Mouse (Mus musculus) monocyte, adult 5-6 weeks (primary cell): Measurements from ENCODE around the gene Atxn1. TPM values are rescaled to one million over a fixed set of nuclear protein-coding genes. Genes with fewer than 3 reads are reported as not detected.

Source experiments
- ATAC-seq: fragments of 153-309, 156-312 bp; replicated peaks from 2 replicates; pipeline ENCODE4 v1.8.0; 2017; ENCODE audit warnings: mild to moderate bottlenecking; ENCODE audit not compliant: low TSS enrichment, insufficient number of reproducible peaks, severe bottlenecking, poor library complexity, low FRiP score
- total RNA-seq: library from RNA; stranded (forward); fragments of 200-1000, 200-491, 200-594 nt; gene quantifications from 3 replicates; pipeline ENCODE4 v1.2.3, GENCODE M21; 2017

Gene Atxn1
- total RNA-seq, 1 experiment from 2014 or later, result 18.5 TPM

DNA sequence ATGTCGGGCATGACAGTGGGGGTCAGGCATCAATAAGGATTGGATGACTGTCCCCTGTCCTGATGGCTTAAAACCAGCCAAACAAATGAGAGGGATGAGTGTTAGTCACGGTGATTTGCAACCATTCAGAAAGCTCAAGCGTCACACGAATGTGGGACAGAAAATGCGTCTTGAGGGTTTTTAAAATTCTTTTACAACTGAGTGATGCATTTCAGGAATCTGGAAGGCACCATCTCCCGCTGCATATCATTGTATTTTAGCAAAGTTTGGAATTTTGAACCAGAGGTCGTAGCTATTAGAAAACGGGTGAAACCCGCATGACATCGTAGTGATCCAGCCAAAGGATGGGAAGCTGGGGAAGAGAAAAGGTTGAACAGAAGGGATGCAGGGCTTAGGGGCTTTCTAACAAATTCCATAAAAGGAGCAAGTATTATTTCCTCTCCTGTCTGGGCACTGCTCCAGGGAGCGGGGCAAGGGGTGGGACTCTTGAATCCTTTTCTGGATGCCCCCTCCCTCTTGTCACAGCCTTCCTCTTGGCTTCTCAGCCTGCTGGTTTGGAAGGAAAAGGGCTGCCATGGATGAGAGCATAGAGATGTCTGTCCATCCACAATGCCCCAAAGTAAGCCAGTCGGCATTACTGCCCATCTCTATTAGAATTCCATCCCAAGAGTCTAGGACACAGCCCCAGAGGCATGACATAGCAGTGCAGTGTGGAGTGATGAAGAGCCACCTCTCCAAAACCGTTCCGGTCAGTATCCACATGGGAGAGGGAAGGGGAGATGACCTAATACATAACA lies 84.9 kb downstream of the Atxn1 start:
- no peak for ATAC-seq

DNA sequence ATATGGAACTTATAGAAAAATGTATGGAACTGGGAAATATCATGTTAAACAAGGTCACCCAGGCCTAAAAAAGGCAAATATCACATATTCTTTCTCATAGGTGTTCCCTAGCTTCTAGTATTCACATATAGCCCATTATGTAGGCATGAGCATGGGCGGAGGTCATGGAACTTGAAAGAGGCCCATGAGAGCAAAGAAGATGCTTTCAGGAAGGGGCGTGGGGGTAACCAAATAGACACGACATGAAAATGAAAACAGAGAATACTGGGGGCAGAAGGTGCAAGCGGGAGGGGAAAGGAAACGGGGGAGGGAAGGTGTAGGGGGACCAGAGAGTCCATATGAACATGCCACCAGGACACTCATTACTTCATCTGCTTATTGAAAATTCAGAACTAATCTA lies 87.9 kb downstream of the Atxn1 start:
- no peak for ATAC-seq

DNA sequence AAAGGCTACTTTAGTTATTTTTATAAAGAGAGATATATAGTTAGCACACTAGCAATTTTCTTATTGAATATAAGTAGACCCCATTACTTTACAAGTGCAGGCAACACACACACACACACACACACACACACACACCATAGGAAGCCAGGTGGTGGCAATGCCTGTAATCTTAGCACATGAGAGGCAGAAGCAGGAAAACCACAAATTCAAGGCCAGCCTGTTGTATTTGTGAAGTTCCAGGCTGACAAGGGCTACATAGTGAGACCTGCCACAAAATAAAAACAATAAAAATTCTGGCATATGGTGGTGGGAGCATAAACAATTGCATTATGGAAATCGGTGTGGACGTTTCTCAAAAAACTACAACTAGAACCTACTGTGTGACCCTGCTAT lies 88.4 kb downstream of the Atxn1 start:
- no peak for ATAC-seq

DNA sequence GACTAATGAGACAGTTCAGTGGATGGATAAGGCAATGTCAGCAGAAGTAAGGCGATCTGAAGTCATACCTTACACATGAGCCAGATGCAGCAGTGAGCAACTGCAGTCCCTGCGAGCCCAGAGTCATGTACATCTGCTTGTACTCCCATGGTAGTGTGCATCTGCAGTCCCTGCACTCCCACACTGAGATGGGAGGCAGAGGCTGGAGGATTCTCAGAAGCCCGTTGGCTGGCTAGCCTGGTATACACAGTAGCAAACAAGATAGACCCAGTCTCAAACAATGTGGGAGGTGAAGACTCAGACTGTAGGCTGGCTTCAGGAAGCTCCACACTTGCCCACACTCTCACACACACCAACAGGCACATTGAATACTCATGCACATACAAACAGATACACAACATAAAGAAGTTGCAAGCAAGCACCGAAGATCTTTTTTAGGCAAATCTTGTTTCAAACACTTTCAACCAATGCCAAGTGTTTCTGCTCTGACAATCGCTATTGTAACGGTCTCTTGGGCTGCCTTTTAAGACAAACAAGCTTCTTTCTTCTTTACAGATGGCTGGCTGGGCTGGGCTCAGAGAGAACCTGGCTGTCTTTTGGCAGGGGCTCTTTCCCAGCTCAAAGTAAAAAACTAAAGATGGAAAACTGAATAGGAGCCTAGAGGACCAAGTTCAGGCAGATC lies 89.0 kb downstream of the Atxn1 start:
- no peak for ATAC-seq

DNA sequence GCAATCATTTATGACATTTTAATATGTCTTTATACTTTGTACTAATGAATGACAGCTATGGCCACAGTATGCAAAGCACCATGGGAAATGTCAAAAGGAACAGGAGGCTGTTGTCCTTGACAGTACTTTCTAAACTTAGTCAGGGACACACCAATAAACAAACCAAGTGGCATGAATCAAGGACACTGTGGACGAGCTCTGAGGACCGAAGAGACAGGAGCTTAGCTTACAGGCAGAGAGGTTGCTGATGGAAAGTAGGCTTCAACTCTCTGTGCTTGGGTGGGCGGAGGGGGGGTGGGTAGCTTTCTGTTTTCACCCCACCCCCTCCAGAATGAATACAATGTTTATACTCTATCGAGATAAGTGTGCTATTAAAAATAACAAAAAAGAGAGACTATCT lies 90.6 kb downstream of the Atxn1 start:
- no peak for ATAC-seq

DNA sequence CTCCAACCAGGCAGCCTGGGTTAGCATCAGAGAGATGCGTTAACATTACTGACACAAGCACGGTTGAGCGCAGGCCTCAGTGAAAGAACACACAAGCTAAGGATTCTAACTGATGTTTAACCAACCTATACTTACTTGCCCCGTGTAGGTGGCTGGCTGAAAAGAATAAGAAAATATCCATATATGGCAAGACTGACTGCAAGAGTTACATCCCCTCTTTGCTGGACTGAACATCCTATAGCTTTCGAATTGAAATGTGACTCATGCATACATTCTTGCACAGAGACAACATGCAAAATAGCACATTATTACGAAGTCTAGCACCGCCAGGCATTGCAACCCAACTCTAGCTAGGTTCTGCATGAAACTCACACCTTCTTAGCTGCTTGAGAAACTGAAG lies 91.8 kb downstream of the Atxn1 start:
- no peak for ATAC-seq

DNA sequence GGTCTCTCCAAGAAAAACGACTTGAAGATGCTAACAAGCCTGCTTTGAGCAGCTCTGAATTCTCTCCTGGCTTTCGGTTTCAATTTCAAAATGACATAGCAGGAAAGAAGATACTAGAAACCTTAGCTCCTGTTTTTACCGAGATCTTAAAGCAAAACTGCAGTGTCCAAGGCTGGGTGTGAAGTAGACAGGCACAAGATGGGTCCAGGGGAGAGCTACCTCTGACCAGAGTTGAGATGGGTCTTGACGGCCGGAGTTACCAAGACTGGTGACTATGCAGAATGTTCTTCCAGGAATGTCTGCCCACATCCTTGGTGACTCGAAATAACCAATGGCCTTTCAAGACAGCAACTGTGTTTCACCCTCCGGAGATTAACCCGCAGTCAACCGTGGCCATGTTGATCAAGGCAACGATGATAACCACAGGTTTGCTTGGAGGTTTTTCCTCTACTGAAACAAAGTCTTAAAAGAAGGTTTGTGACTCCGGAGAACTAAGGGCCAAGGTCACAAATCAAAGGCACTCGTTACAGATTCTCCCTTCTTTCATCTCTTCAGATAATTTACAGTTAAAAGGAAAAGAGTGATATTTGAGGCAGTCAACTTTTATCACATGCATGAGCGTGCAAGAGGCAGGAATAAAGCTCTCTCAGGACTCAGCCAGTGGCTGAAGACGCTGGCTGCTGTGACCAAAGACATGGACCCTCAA lies 92.6 kb downstream of the Atxn1 start:
- no peak for ATAC-seq

DNA sequence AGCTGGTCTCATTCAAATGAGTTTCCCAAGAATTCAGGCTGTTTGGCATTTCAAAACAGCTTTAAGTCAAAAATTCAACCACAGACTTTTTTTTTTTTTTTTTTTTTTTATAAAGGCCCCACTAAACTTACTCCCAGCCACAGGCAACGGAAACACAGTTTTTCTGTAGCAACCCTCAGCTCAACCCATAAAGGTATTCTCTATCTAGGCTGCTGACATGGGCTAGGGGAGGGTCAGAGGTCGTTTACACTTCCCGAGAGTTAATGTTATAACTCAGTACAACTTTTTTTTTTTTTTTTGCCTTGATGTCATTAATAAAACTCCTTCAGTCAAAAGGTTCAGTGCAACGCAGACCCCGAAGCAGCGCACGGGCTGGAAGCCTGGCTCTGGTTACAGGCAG lies 93.3 kb downstream of the Atxn1 start:
- no peak for ATAC-seq

DNA sequence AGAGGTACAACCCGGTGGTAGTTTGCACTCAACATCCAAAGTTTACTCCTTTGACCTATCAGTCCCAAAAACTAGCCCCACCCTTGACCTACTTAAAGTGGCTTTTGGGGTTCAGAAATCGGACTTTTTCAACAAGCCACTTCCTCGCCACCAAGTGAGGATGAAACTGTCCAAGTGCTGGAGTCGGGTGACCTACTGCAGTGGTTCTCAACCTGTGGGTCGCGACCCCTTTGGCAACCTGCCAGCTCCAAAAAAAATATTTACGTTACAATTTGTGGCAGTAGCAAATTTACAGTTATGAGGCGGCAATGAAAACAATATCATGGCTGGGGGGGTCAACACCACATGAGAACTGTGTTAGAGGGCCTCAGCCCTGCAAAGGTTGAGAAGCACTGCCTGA lies 95.9 kb downstream of the Atxn1 start:
- no peak for ATAC-seq

DNA sequence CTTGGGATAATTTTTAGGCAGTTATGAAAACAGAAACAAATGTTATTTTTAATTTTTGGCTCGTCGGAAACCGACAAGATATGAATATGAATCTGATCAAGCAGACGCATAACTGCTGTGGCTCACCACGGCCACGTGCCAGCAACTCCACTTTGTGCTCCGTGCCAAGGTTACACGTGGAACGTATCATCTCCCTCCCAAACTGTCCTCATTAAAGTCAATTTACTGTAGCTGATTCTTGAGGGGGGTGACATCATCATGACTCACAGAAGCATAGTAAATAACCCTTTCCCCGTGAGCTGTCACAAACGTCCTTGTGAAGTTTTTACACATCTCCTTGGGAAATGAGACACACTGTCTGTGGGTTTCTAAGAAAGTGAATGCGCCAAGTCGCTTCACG lies 97.5 kb downstream of the Atxn1 start:
- ATAC-seq, result no peak

DNA sequence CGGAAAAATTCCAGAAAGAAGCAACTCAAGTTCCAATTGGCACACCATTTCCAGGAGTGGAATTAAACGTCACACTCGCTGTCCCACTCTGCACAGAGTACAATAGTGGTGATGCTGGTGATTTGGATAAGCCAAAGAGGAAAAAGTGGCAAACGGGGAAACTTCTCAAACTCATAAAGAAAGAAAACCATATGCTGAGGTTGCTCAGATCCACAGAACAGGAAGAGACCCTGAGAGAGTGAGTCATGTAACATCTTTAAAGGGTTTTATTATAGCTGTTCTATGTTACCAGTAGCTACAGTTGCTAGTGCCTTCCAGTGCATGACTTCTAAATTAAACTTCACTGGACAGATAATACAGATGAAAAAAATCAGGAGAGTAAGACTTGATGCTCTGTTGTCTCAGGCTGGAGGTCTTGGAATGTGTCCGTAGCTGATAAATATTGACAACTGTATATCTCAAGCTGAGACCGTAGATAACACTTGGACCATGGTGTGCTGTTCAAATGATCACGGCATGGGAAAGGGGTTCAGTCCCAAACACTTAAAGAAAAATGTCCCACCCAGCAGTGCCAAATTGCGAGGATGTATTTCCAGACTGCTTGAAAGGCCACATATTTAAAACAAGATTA lies 98.1 kb downstream of the Atxn1 start:
- ATAC-seq, result no peak

DNA sequence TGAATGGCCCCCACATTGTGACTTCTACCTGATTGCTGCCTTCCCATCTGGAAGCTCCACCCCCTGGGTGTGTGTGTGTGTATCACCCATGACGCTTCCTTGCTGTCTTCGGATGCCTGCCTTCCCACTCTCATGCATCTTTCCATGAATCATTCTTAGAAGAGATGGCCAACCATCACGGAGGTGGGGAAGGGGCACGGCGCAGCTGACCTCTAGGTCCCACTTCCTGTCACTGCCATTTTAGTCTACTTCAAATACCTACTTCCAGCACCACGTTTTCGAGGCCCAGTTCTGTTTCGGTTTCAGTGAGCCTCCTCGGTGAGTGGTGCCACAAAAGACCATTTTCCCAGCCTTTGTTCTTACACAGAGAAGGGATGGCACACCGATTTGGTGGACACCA lies 99.2 kb downstream of the Atxn1 start:
- ATAC-seq, result no peak

DNA sequence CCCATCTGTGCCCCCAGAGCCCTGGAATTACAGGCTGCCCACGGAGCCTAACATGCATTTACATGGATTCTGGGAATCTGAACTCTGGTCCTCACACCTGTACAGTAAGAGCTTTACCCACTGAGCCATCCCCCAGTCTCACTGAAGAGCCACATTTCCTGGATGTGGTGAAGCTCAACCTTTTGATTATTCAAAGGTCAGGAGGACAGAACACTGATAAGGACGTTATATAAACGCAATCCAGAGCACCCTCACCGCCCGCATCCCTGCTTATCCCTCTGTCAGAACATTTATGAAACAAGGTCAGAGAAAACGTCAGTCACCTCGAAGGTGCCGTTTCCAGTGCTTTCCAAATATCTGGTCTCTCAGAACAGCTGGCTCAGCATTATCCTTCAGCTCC lies 101.0 kb downstream of the Atxn1 start:
- ATAC-seq, result no peak

DNA sequence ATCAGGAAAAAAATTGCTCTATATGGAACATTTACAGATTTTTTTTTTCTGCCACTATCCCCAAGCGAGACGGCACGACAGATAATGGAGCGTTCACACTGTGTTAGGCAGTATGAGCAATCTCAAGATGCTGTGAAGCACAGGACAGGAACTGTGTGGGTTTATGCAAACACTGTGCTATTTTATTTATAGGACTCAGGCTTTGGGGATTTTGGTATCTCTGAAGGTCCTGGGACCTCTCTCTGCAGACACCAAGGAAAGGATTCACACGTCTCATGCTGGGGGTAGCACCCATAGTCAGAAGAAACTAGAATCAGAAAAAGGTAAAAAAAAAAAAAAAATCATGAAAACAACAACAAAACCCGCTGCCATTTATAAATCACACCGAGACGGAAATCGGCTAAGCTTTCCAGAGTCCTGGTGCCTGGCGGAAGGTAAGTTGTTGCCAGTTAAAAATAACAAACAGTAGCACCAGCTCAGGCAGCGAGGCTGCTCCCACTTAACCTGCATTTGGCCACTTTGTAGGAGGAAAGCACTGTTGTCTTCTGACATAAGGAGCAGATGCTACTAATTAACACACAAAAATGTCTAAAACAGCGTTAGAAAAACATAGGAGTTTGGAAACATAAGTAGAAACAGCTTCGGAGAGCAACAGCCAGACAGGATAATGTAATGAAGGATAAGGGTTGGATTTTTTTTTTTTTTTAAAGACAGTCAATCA lies 102.8 kb downstream of the Atxn1 start:
- ATAC-seq, result no peak

DNA sequence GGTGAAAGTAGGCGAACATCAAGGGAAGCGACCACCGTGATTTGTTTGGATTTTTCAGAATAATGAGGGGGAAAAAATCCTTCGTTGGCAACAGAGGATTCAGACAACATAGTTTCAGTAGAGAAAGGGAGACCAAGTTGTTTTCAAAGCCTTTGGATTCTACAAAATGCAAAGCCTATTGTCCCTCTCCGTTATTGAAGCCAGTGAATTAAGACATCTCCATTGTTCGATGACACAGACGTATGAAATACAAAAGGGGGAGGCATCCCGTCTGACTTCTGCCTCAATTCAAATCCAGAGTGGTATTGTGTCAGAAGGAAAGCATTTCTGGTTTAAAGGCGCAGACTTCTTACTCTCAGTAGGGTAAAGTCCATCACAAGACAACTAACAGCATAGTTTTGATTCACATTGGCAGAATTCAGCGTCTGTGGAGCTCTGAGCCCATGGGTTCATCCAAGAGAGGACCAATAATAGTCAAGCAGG lies 103.7 kb downstream of the Atxn1 start:
- ATAC-seq, result no peak

DNA sequence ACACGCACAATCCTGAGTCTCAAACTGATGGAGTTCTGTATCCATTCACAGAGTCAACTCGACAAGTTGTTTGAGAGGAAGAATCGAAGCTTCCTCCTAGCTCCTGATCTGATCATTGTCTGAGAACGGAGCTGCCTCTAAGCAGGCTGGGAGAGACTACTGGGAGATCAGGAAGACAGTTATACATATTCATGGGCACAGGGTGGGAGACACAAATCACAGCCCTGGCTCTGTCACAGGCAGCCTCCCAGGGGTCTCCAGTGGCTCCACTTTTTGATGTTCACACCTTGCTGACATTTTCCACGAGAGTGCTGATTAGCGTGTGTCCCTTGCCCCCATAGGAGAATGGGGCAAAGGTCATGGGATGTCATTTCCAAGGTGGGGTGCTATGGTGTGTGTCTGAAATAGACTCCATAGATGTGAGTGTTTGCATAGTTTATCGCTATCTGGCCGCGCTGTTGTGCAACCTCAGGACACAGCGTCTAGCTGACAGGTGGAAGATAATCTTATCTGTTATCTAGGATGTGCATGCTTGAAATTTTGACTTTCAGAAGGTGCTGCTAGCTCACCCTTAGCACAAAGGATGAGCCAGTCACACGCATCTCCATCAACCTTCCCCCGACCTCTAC lies 105.6 kb downstream of the Atxn1 start:
- ATAC-seq, result no peak

DNA sequence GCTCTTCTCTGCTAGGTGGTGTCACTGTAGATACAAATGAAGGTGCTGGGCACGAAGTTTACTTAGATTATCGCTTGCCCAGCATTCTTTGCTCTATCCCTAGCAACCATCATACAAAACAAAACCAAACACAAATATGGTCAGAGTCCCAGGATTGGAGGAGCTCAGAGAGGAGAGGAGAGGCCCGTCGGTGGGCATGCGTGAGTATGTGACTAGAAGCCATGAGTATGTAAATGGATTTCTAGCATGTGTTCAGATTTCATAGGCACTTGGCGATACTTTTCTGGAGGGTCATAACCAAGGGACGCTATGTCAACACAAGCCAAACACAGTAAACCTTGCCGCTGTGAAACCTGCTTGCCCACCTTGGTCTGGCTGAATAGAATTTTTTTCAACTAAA lies 107.4 kb downstream of the Atxn1 start:
- no peak for ATAC-seq

DNA sequence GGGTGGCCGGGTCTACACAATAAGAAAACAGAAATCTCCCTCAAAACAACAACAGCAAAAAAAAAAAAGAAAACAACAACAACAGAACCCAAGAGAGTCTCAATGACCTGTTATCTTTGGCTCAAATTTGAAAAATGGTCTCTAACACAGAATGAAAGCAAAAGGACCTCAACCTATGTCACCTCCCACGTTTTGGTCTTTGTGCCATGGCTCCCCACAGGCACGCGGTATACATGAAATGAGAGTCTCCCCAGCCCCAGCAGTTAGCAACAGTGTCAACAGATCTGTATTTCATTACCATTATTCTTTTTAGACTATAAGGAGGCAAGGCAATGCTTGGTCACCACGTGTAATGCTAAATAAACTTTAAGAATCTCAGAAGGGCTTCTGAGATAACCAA lies 110.3 kb downstream of the Atxn1 start:
- no peak for ATAC-seq
